Mouse (Mus musculus) ES-Bruce4 (cell line): Measurements from ENCODE around the gene Rbms3.

Experiments
- CTCF ChIP-seq: IDR thresholded peaks from one replicate; pipeline ENCODE4 v1.8.1; 2011; ENCODE audit warnings: low read depth, low read length
- EP300 ChIP-seq: IDR thresholded peaks from 2 replicates; pipeline ENCODE4 v1.6.1; 2011; ENCODE audit warnings: low read depth, low read length; ENCODE audit not compliant: insufficient read depth
- POLR2A ChIP-seq: IDR thresholded peaks from one replicate; pipeline ENCODE4 v1.8.1; 2011; ENCODE audit warnings: low read length; ENCODE audit not compliant: insufficient read depth

GRCm38 (mm10) chr9:116833677-116834076, 796.0 kb downstream of the Rbms3 start:
- TF ChIP-seq CTCF (no peak), POLR2A (no peak), EP300 (no peak)
